Mouse (Mus musculus) ES-Bruce4 (cell line): ENCODE data around the gene Gp1ba.

Experiments
- CTCF ChIP-seq: IDR thresholded peaks from one replicate; pipeline ENCODE4 v1.8.1; 2011; ENCODE audit warnings: low read depth, low read length
- EP300 ChIP-seq: IDR thresholded peaks from 2 replicates; pipeline ENCODE4 v1.6.1; 2011; ENCODE audit warnings: low read depth, low read length; ENCODE audit not compliant: insufficient read depth

- TF ChIP-seq CTCF = no peak
- no peak for TF ChIP-seq EP300
These were observed 16.9 kb downstream of the Gp1ba start for GRCm38 (mm10) chr11:70655571-70656455.
